Mouse (Mus musculus) stomach, embryonic 15.5 days (tissue): ENCODE measurements around the gene Skp2. TPM values are rescaled to one million over a fixed set of nuclear protein-coding genes. Genes with fewer than 3 reads are reported as not detected.
A peak's percentile ranks its signal among the peaks of the same experiment; 100 is the strongest.

Experiments used
- ATAC-seq: fragments of 200-750 bp; cut with Nextera tagmentation; 2 replicates; pipeline ENCODE4 v1.8.0; 2017; ENCODE audit warnings: low read depth, moderate number of reproducible peaks, moderate TSS enrichment; ENCODE audit not compliant: insufficient read depth, low FRiP score
- H3K27ac ChIP-seq: fragments of 300-500 bp; sonication (generic); 2 replicates; pipeline ENCODE4 v1.5.1; 2015; ENCODE audit warnings: mild to moderate bottlenecking, inconsistent platforms
- H3K27me3 ChIP-seq: fragments of 300-500 bp; sonication (generic); replicated peaks from 2 replicates; pipeline ENCODE4 v1.6.1; 2015; ENCODE audit warnings: inconsistent platforms
- H3K36me3 ChIP-seq: fragments of 300-500 bp; sonication (generic); 2 replicates; pipeline ENCODE4 v1.6.1; 2015; ENCODE audit warnings: inconsistent platforms
- H3K4me1 ChIP-seq: fragments of 300-500 bp; sonication (generic); 2 replicates; pipeline ENCODE4 v1.6.1; 2015; ENCODE audit warnings: inconsistent platforms
- H3K4me2 ChIP-seq: fragments of 300-500 bp; sonication (generic); 2 replicates; pipeline ENCODE4 v1.6.1; 2015; ENCODE audit warnings: mild to moderate bottlenecking, inconsistent platforms
- H3K4me3 ChIP-seq: fragments of 300-500 bp; sonication (generic); replicated peaks from 2 replicates; pipeline ENCODE4 v1.5.1; 2015; ENCODE audit warnings: inconsistent platforms
- H3K9ac ChIP-seq: fragments of 300-500 bp; sonication (generic); 2 replicates; pipeline ENCODE4 v1.6.1; 2015; ENCODE audit warnings: inconsistent platforms
- H3K9me3 ChIP-seq: fragments of 300-500 bp; sonication (generic); 2 replicates; pipeline ENCODE4 v1.6.1; 2016; ENCODE audit warnings: inconsistent platforms
- WGBS: fragments of 180-500 bp; shearing (Covaris S2); methylation state at CpG from one replicate; pipeline ENCODE4 v1.1.7; 2015; 5-methylcytosine and 5-hydroxymethylcytosine counted together
- polyA plus RNA-seq: library from polyadenylated mRNA; unstranded; fragments of >200 nt; fragmentation: Nextera tagmentation; extraction: Ambion mirVana; gene quantifications from 2 replicates; pipeline ENCODE4 v1.2.1, GENCODE M21; 2015

Skp2 gene
- polyA plus RNA-seq, 1 experiment from 2014 or later, result 52.5 TPM

DNA sequence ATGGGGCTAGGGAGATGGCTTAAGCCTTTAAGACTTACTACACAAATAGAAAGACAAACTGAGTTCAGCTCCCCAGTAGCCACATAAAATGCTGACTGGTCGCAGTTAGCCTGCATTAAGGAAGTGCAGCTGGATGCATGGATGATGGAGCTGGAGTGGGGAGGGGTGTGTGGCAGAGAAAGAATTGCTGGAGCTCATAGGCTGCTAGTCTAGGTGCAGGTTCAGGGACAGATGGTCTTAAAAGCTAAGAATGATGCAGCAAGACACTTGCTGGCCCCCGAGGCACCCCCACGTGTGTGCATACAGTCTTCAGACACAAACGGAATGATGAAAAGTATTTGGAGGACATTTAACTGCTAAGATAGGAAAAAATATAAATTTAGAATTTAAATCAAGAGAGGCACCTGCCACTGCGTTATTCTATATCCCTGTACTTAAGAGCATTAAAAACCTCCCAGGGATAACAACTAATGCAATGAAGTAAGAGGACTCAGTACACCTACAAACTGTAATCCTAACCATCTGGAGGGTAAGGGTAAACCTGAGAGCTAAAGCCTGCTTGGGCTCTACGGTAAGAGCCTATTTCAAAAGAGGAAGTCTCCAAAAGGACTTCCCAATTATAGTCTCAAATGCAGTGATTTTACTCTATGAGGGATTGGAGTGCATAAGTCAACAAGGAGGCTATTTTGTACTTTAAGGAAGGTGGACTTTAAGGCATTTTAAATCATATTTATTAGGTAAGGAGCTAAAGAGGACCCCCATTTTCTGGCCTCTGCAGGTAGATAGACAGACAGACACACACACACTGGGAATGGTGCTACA, 44.5 kb downstream of the Skp2 start:
- WGBS, result 82% methylated on average over 6 of the region's 6 CpGs
- no peaks in the 10 kb centered on the region for H3K9me3 ChIP-seq
- no peak overlapping the region for H3K4me3 ChIP-seq
- no peak overlapping the region for H3K27ac ChIP-seq
- H3K9ac ChIP-seq, result no peak overlapping the region
- ATAC-seq, result no peak
- H3K27me3 ChIP-seq, result no peaks in the 10 kb centered on the region
- no peaks in the 10 kb centered on the region for H3K4me1 ChIP-seq
- no peak overlapping the region for H3K4me2 ChIP-seq
- peaks cover 19% of the 10 kb centered on the region for H3K36me3 ChIP-seq

DNA sequence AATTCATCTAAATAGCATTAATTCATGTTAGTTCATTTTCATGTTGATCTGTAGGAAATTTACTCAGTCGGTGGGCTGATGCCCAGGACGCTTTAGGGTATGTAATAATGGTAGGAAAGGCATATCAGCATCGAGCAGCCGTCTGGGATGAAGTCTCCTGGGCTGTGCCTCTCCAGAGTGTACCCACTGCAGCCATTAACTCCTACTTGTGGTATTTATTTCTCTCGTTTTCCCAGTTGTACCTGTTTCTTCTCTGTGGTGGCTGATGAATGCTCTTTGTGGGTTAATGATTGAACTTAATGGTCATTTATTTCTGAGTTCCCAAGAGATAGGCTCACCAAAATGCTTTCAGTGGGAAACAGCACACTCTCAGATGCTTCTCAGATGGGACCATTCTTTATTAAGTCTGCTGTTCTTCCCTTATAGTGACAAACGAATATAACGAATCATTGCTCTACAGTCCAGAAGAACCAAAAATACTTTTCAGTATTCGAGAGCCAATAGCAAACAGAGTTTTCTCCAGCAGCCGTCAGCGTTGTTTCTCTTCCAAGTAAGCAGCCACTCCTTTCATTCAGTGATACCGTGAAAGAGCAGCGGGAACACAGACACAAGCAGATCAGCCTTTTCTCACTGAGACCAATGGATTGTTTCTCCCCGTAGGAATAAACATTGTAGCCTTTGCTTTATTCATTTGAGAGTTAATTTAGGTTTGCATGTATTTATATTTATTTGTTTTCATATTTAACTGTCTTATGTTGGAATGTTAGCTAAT, 48.7 kb downstream of the Skp2 start:
- Histone ChIP-seq H3K27me3 (no peaks in the 10 kb centered on the region), H3K9me3 (no peaks in the 10 kb centered on the region), H3K9ac (no peak overlapping the region), H3K27ac (no peak overlapping the region), H3K36me3 (peaks cover 20% of the 10 kb centered on the region), H3K4me1 (no peaks in the 10 kb centered on the region), H3K4me2 (no peak overlapping the region), H3K4me3 (no peak overlapping the region)
- 73% methylated on average over 13 of the region's 13 CpGs for WGBS
- no peak for ATAC-seq

- H3K9me3 ChIP-seq, result no peaks in the 10 kb centered on the region
- WGBS, result 94% methylated on average over 10 of the region's 10 CpGs
- no peak overlapping the region for H3K4me3 ChIP-seq
- no peaks in the 10 kb centered on the region for H3K27me3 ChIP-seq
- ATAC-seq, result no peak
- H3K4me2 ChIP-seq, result no peak overlapping the region
- H3K27ac ChIP-seq, result no peak overlapping the region
- no peak overlapping the region for H3K9ac ChIP-seq
- no peaks in the 10 kb centered on the region for H3K4me1 ChIP-seq
- peaks cover 25% of the 10 kb centered on the region for H3K36me3 ChIP-seq
Observed at GRCm38 (mm10) chr15:9100446-9101077, 54.7 kb downstream of the Skp2 start.

DNA sequence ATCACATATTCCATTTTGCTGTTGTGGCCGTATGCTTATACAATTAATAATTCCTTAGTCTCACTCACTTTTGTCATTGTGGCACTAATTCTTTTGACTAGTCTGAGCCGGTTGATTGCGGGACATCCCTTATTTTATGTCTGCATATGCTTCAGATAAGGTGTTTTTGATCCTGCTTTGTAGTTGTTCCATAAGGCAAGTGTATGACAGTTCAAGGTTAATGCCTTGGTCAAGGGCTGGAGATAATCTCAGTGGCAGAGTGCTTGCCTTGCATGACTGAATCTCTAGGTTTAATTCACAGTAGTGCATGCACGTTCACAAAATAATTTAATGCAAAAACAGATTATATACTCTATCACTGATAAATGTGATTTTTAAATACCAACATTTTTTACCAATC, 58.4 kb downstream of the Skp2 start:
- Histone ChIP-seq H3K27ac (no peak overlapping the region), H3K9me3 (no peaks in the 10 kb centered on the region), H3K36me3 (peaks cover 18% of the 10 kb centered on the region), H3K9ac (no peak overlapping the region), H3K27me3 (no peaks in the 10 kb centered on the region), H3K4me3 (no peak overlapping the region), H3K4me1 (peaks cover 7% of the 10 kb centered on the region), H3K4me2 (no peak overlapping the region)
- WGBS, result 83% methylated on average over 4 of the region's 4 CpGs
- ATAC-seq, result no peak

DNA sequence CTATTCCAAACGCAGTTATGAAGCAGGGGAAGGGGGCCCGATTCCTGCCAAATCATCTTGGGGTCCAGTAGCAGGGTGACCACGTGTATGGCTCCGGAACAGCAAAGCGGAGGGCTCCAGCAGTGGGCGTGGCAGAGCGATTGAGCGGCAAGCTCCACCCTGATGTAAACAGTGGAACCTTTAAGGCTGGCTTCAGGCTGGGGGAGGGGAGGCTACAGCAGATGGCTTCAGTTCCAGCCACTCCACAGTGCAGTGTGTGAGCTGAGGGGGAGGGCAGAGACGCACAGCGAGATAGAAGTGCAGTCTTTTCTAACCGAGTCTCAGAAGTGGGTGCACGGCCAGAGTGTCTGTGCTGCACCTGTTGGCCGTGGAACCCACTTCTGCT, 60.9 kb downstream of the Skp2 start:
- Histone ChIP-seq H3K36me3 (peaks cover 11% of the 10 kb centered on the region), H3K4me1 (peaks cover 7% of the 10 kb centered on the region), H3K9ac (no peak overlapping the region), H3K4me2 (peak overlapping the region; percentile 40), H3K27me3 (no peaks in the 10 kb centered on the region), H3K9me3 (no peaks in the 10 kb centered on the region), H3K27ac (no peak overlapping the region; the same call in 1 of the 2 replicates), H3K4me3 (0 out of 2 replicates have a peak overlapping the region, but pooled peaks have one; percentile 14)
- WGBS, result 13% methylated on average over 13 of the region's 13 CpGs
- ATAC-seq, result peak; percentile 90; the same call in 1 of the 2 replicates

- Histone ChIP-seq H3K36me3 (peaks cover 11% of the 10 kb centered on the region), H3K4me1 (peaks cover 7% of the 10 kb centered on the region), H3K4me2 (peak overlapping the region; percentile 40), H3K27me3 (no peaks in the 10 kb centered on the region), H3K27ac (no peak overlapping the region; the same call in 1 of the 2 replicates), H3K9me3 (no peaks in the 10 kb centered on the region), H3K9ac (no peak overlapping the region), H3K4me3 (0 out of 2 replicates have a peak overlapping the region, but pooled peaks have one; percentile 14)
- 63% methylated on average over 11 of the region's 11 CpGs for WGBS
- peak; percentile 36; the same call in 1 of the 2 replicates for ATAC-seq
Observed at GRCm38 (mm10) chr15:9093598-9094365, 61.4 kb downstream of the Skp2 start.

DNA sequence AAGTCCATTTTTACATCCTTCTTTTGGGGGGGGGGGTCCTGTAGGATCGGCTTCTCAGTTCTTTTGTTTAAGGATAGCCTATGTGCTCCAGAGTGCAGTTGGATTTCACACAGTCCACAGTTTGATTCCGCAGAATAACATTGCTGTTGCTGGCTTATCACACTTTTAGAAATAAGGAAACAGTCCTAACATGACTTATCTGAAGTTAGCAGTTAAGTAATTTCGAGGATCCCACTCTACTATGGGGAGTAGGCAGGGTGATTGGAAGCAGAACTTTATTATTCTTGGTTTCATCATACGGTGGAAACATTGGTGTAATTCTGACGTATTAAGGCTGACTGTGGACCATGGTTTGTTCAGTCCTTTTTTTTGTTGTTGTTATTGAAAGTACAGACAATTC, 64.6 kb downstream of the Skp2 start:
- H3K27me3 ChIP-seq, result no peaks in the 10 kb centered on the region
- no peak for ATAC-seq
- WGBS, result 91% methylated on average over 5 of the region's 5 CpGs
- no peak overlapping the region for H3K27ac ChIP-seq
- H3K4me3 ChIP-seq, result no peak overlapping the region
- H3K4me1 ChIP-seq, result peaks cover 7% of the 10 kb centered on the region
- H3K9me3 ChIP-seq, result no peaks in the 10 kb centered on the region
- no peak overlapping the region for H3K9ac ChIP-seq
- peaks cover 9% of the 10 kb centered on the region; the same call in 1 of the 2 replicates for H3K36me3 ChIP-seq
- no peak overlapping the region for H3K4me2 ChIP-seq

- no peak overlapping the region for H3K4me3 ChIP-seq
- H3K9ac ChIP-seq, result no peak overlapping the region
- H3K27ac ChIP-seq, result 0 out of 2 replicates have a peak overlapping the region, but pooled peaks have one; percentile 8
- ATAC-seq, result no peak
- H3K4me1 ChIP-seq, result peaks cover 3% of the 10 kb centered on the region
- 32% methylated on average over 2 of the region's 2 CpGs for WGBS
- no peaks in the 10 kb centered on the region for H3K9me3 ChIP-seq
- H3K36me3 ChIP-seq, result peaks cover 9% of the 10 kb centered on the region; the same call in 1 of the 2 replicates
- H3K4me2 ChIP-seq, result no peak overlapping the region
- no peaks in the 10 kb centered on the region for H3K27me3 ChIP-seq
Observed at GRCm38 (mm10) chr15:9089136-9089720, 66.0 kb downstream of the Skp2 start.

- Histone ChIP-seq H3K27ac (no peak overlapping the region), H3K9ac (no peak overlapping the region), H3K4me2 (no peak overlapping the region), H3K4me3 (no peak overlapping the region), H3K9me3 (no peaks in the 10 kb centered on the region), H3K4me1 (no peaks in the 10 kb centered on the region), H3K27me3 (no peaks in the 10 kb centered on the region), H3K36me3 (peaks cover 9% of the 10 kb centered on the region; the same call in 1 of the 2 replicates)
- peak; percentile 20; the same call in 1 of the 2 replicates for ATAC-seq
- 55% methylated on average over 8 of the region's 8 CpGs for WGBS
Observed at GRCm38 (mm10) chr15:9088683-9089072, 66.5 kb downstream of the Skp2 start.

DNA sequence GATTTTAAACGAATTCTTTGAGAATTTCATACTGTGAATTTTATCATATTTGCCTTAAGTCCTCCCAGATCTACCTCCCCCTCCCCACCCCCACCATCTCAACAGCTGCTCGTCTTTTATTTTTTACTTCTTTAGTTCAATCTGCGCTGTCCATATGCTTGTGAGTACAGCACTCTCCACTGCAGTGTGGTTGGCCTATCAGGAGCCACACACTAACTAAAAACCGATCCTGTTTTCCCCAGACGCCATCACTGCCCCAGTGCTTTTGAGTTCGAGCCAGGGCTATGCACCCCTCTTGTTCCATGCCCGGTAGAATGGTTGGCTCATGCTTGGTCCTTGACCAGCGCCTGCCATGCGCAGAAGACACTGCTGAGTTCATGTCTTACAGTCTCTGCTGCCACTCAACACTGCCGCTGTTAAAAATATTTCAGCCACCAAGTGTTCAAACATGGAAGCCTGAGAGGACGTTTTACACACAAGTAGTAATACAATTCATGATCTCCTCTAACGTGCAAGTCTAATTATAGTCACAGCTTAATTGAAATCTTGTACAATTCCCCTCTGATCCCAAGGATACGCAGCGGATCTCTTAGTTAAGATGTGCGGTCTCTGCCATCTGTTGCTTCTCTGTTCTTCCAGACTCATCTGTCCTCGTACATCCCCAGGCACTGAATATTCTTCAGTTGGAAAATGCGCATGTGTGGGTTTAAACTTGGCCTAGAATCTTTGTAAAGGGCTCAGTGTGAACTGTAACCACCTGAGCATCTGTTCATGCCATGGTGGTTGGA, 67.1 kb downstream of the Skp2 start:
- Histone ChIP-seq H3K9ac (no peak overlapping the region), H3K9me3 (no peaks in the 10 kb centered on the region), H3K27me3 (no peaks in the 10 kb centered on the region), H3K36me3 (peaks cover 5% of the 10 kb centered on the region; the same call in 1 of the 2 replicates), H3K27ac (no peak overlapping the region), H3K4me2 (no peak overlapping the region), H3K4me3 (no peak overlapping the region), H3K4me1 (no peaks in the 10 kb centered on the region)
- ATAC-seq, result no peak
- 87% methylated on average over 17 of the region's 17 CpGs for WGBS
